Mouse (Mus musculus): ENCODE data around the gene Irs2. TPM values are rescaled to one million over a fixed set of nuclear protein-coding genes. Genes with fewer than 3 reads are reported as not detected.

Gene Irs2
- polyA plus RNA-seq, 1 experiment from 2014 or later, result 5.4 TPM

- ATAC-seq (ENCODE audit: low FRiP score, low TSS enrichment), result no peak
- H3K4me3 ChIP-seq (replicated peaks; ENCODE audit: low read depth, low read length), result no peak overlapping the region
- WGBS, result 82% methylated on average over 9 of the region's 9 CpGs
Measured at GRCm38 (mm10) chr8:10943314-10944060, 64.8 kb downstream of the Irs2 start.

GRCm38 (mm10) chr8:10939883-10940282, 68.4 kb downstream of the Irs2 start:
- H3K9me3 ChIP-seq (ENCODE audit: control insufficient read depth, low read length), result no peaks in the 10 kb centered on the region
- WGBS, result 55% methylated on average over 6 of the region's 6 CpGs
- H3K4me2 ChIP-seq (ENCODE audit: low read length), result no peak overlapping the region
- H3K9ac ChIP-seq (replicated peaks; ENCODE audit: low read length), result no peak overlapping the region
- DNase-seq, result no peak
- no peaks in the 10 kb centered on the region for H3K4me1 ChIP-seq (ENCODE audit: control insufficient read depth, insufficient read depth, low read length)
- H3K4me3 ChIP-seq (replicated peaks; ENCODE audit: low read depth, low read length), result no peak overlapping the region
- no peak overlapping the region for H3K27ac ChIP-seq (replicated peaks; ENCODE audit: low read depth, low read length)
- no peaks in the 10 kb centered on the region for H3K36me3 ChIP-seq (ENCODE audit: control insufficient read depth, insufficient read depth, low read length)
- H3K27me3 ChIP-seq (ENCODE audit: control insufficient read depth, insufficient read depth, low read length), result no peaks in the 10 kb centered on the region
- ATAC-seq (ENCODE audit: low FRiP score, low TSS enrichment), result no peak

More at GRCm38 (mm10) chr8:10943314-10944060, 64.8 kb downstream of the Irs2 start:
- Histone ChIP-seq H3K9me3 (ENCODE audit: control insufficient read depth, low read length) (no peaks in the 10 kb centered on the region), H3K9ac (replicated peaks; ENCODE audit: low read length) (no peak overlapping the region), H3K4me1 (ENCODE audit: control insufficient read depth, insufficient read depth, low read length) (peaks cover 13% of the 10 kb centered on the region), H3K27me3 (ENCODE audit: control insufficient read depth, insufficient read depth, low read length) (no peaks in the 10 kb centered on the region), H3K27ac (replicated peaks; ENCODE audit: low read depth, low read length) (no peak overlapping the region), H3K4me2 (ENCODE audit: low read length) (no peak overlapping the region), H3K36me3 (ENCODE audit: control insufficient read depth, insufficient read depth, low read length) (no peaks in the 10 kb centered on the region)
- DNase-seq, result no peak

GRCm38 (mm10) chr8:10939210-10939782, 69.0 kb downstream of the Irs2 start:
- 75% methylated on average over 3 of the region's 3 CpGs for WGBS

GRCm38 (mm10) chr8:10938284-10938683, 70.0 kb downstream of the Irs2 start:
- WGBS, result 85% methylated on average over 6 of the region's 6 CpGs
- no peak overlapping the region for H3K4me3 ChIP-seq (replicated peaks; ENCODE audit: low read depth, low read length)
- H3K27me3 ChIP-seq (ENCODE audit: control insufficient read depth, insufficient read depth, low read length), result no peaks in the 10 kb centered on the region
- no peak overlapping the region for H3K27ac ChIP-seq (replicated peaks; ENCODE audit: low read depth, low read length)
- no peak for ATAC-seq (ENCODE audit: low FRiP score, low TSS enrichment)
- no peaks in the 10 kb centered on the region for H3K9me3 ChIP-seq (ENCODE audit: control insufficient read depth, low read length)
- no peak overlapping the region for H3K9ac ChIP-seq (replicated peaks; ENCODE audit: low read length)
- no peaks in the 10 kb centered on the region for H3K36me3 ChIP-seq (ENCODE audit: control insufficient read depth, insufficient read depth, low read length)
- H3K4me1 ChIP-seq (ENCODE audit: control insufficient read depth, insufficient read depth, low read length), result no peaks in the 10 kb centered on the region
- no peak overlapping the region for H3K4me2 ChIP-seq (ENCODE audit: low read length)
- no peak for DNase-seq

More at GRCm38 (mm10) chr8:10939210-10939782, 69.0 kb downstream of the Irs2 start:
- Histone ChIP-seq H3K9ac (replicated peaks; ENCODE audit: low read length) (no peak overlapping the region), H3K27ac (replicated peaks; ENCODE audit: low read depth, low read length) (no peak overlapping the region), H3K4me1 (ENCODE audit: control insufficient read depth, insufficient read depth, low read length) (no peaks in the 10 kb centered on the region), H3K9me3 (ENCODE audit: control insufficient read depth, low read length) (no peaks in the 10 kb centered on the region), H3K36me3 (ENCODE audit: control insufficient read depth, insufficient read depth, low read length) (no peaks in the 10 kb centered on the region), H3K27me3 (ENCODE audit: control insufficient read depth, insufficient read depth, low read length) (no peaks in the 10 kb centered on the region), H3K4me2 (ENCODE audit: low read length) (no peak overlapping the region), H3K4me3 (replicated peaks; ENCODE audit: low read depth, low read length) (no peak overlapping the region)
- no peak for DNase-seq
- ATAC-seq (ENCODE audit: low FRiP score, low TSS enrichment), result no peak

- Histone ChIP-seq H3K4me2 (ENCODE audit: low read length) (no peak overlapping the region), H3K27me3 (ENCODE audit: control insufficient read depth, insufficient read depth, low read length) (no peaks in the 10 kb centered on the region), H3K4me3 (replicated peaks; ENCODE audit: low read depth, low read length) (no peak overlapping the region), H3K27ac (replicated peaks; ENCODE audit: low read depth, low read length) (no peak overlapping the region), H3K4me1 (ENCODE audit: control insufficient read depth, insufficient read depth, low read length) (no peaks in the 10 kb centered on the region), H3K9ac (replicated peaks; ENCODE audit: low read length) (no peak overlapping the region), H3K9me3 (ENCODE audit: control insufficient read depth, low read length) (no peaks in the 10 kb centered on the region), H3K36me3 (ENCODE audit: control insufficient read depth, insufficient read depth, low read length) (no peaks in the 10 kb centered on the region)
- DNase-seq (no peak), ATAC-seq (ENCODE audit: low FRiP score, low TSS enrichment) (no peak)
- WGBS, result 84% methylated on average over 9 of the region's 9 CpGs
Measured at GRCm38 (mm10) chr8:10936646-10937045, 71.6 kb downstream of the Irs2 start.

- H3K36me3 ChIP-seq (ENCODE audit: control insufficient read depth, insufficient read depth, low read length), result no peaks in the 10 kb centered on the region
- no peaks in the 10 kb centered on the region for H3K4me1 ChIP-seq (ENCODE audit: control insufficient read depth, insufficient read depth, low read length)
- H3K4me2 ChIP-seq (ENCODE audit: low read length), result no peak overlapping the region
- no peaks in the 10 kb centered on the region for H3K9me3 ChIP-seq (ENCODE audit: control insufficient read depth, low read length)
- DNase-seq (no peak), ATAC-seq (ENCODE audit: low FRiP score, low TSS enrichment) (no peak)
- no peak overlapping the region for H3K9ac ChIP-seq (replicated peaks; ENCODE audit: low read length)
- 87% methylated on average over 8 of the region's 8 CpGs for WGBS
- no peak overlapping the region for H3K27ac ChIP-seq (replicated peaks; ENCODE audit: low read depth, low read length)
- no peak overlapping the region for H3K4me3 ChIP-seq (replicated peaks; ENCODE audit: low read depth, low read length)
- no peaks in the 10 kb centered on the region for H3K27me3 ChIP-seq (ENCODE audit: control insufficient read depth, insufficient read depth, low read length)
Measured at GRCm38 (mm10) chr8:10935231-10935630, 73.0 kb downstream of the Irs2 start.

All from midbrain, embryonic 14.5 days (tissue).